Mouse (Mus musculus): ENCODE data around the gene Chd3.

DNA sequence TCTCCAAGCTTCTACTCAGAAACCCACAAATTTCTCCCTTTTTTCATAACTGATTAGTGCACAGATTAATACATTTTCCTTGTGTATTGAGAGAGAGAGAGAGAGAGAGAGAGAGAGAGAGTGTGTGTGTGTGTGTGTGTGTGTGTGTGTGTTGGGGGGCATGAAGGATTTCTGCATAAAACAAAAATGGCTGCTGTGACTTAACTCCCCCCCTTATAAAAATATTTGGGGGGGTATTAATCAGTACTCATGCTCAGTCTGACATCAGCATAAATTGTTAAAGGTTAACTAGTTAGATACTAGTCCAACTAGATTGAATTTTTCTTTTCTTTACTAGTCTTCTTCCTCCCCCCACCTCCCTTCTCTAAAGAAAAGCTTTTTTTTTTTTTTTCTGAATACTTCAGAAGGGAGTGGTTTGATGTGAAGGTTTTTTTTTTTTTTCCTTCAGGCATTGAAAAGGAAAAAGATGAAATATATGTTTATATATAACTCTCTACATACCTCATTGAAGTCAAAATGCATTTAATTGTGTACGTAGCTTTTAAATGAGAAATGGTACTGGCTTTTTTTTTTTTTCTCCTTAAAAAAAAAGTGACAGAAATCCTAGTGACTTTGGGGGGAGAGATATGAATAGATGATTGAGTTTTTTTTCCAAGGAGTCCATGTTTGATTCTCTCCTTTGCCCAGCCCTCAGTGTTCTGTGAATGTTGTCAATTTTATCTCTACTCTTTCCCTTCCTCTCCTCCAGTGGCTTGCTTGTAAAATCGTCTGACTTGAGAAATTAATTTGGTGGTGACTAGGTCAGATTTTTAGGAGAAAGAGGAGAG is 997 bp upstream of the Chd3 start:
- no peak for TF ChIP-seq GATA1 (IDR thresholded peaks at IDR 0.05; ENCODE audit: borderline replicate concordance, low read length)
- TF ChIP-seq FLI1 (IDR thresholded peaks at IDR 0.05; ENCODE audit: low read length) = no peak
